Mouse (Mus musculus) 3134 (cell line): ENCODE measurements around the gene Fscn1.

Experiments used
- DNase-seq: peaks from one replicate; pipeline ENCODE4 v3.0.0-alpha.2; 2011; ENCODE audit warnings: low spot score; ENCODE audit not compliant: insufficient read length; ENCODE audit errors: extremely low read depth

Gene Fscn1

GRCm38 (mm10) chr5:142959576-142960556 lies at the start of gene Fscn1:
Fscn1 (plus strand) TSS chr5:142960343.
- peak; percentile 94 for DNase-seq

DNA sequence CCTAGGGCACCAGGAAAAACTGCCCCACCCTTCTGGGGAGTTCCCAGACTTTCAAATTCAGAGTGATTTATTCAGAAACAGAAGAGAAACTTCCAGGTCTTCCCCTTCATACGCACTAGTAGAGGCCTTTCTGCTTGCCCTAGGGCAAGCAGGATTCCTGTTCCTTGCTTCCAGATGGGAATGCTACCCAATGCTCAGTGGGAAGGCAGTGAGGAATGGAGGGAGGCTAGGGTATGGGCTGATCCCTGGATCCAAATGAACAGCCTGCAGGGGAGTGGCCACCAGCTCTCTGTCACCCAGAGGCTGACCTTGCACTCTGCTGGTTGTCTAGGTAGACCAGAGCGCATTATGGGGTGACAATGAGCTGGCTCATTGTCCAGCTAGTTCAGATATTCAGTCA lies 48.5 kb upstream of the Fscn1 start:
- DNase-seq, result no peak

GRCm38 (mm10) chr5:142912320-142912719 lies 47.8 kb upstream of the Fscn1 start:
- DNase-seq, result no peak

DNA sequence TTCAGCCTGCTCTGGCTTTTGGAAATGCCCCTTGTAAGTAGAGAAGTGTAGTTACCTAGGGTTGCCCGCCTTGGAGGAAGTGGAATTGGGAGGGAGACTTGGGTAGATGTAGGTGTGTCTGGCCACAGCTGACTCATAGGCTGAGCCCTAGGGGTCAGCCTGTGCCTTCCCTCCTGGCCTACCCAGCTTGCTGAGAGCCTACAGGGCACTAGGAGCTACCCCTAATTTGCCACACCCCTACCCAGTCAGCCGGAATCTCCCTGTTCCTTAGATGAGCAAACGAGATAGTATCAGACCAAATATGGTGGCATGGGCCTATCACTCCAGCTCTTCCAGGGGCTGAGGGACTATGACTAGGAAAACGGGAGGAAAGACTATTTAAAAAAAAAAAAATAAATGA lies 47.4 kb upstream of the Fscn1 start:
- peak; percentile 42 for DNase-seq

- DNase-seq, result no peak
These were observed 44.9 kb upstream of the Fscn1 start for GRCm38 (mm10) chr5:142915231-142915630.

DNA sequence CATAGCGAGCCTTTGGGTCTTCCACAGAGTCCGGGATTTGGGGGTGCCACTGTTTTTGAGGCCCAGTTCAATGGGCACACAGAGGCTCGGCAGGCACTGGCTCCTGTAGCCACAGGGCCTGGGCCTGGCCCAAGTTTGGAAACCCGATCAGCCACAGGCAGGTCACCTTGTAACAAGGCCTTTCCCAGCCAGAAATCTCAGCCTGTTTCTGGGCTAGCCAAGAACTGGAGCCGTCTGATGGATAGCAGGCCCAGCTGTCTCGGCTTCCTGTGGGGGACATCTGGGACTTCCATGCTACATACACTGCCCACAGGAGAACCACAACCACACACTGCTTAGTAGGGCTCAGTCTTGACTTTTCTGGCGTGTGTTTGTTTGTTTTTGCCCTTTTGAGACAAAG lies 43.5 kb upstream of the Fscn1 start:
- peak; percentile 48 for DNase-seq

- DNase-seq, result no peak
These were observed 42.7 kb upstream of the Fscn1 start for GRCm38 (mm10) chr5:142917402-142917801.

DNA sequence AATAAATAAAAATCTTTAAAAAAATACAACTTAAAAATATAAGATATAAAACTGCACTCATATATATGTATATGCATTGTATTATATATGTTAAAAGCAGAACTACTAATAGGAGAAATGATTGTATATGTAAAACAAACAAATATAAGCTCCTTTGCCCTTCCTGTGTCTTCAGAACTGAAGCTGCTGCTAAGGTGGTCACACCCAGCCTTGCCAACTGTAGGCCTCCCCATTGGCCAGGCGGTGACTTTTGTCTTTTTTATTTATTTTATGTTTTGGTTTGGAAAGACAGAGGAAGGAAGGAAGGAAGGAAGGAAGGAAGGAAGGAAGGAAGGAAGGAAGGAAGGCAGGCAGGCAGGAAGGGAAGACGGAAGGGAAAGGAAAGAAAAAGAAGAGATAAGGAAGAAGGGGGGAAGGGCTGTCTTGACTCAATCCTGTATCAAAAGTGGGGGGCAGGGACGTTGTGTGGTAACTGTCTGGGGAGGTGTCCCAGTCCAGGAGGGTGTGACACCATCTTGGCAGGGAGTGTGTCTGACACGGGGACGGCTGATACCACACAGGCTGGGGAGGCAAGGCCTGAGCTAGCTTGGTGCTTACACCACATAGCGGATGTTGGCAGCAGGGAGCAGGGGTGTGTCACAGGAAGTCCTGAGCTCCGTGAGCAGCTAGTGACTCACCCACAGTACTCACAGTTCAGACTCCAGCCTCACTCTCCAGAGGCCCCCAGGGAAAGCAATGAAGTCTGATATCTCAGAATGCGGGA lies 39.7 kb upstream of the Fscn1 start:
- peak; percentile 91 for DNase-seq

GRCm38 (mm10) chr5:142921074-142921459 lies 39.1 kb upstream of the Fscn1 start:
- no peak for DNase-seq

- no peak for DNase-seq
These were observed 37.9 kb upstream of the Fscn1 start for GRCm38 (mm10) chr5:142922251-142922650.

DNA sequence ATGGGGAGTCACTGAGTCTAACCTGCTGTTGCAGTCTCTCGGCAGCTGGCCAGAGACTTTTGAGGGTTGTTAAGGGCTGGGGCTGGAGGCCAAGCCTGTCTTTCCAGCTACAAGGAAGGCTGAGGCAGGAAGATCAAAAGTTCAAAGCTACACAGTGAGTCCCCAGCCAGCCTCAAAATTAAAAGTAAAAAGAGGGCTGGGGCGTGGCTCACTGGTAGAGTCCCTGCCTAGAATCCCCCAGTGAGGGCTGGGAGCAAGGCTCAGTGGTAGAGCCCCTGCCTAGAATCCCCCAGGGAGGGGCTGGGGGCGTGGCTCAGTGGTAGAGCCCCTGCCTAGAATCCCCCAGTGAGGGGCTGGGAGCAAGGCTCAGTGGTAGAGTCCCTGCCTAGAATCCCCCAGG lies 36.4 kb upstream of the Fscn1 start:
- DNase-seq, result no peak

- no peak for DNase-seq
These were observed 35.7 kb upstream of the Fscn1 start for GRCm38 (mm10) chr5:142924336-142924959.

DNA sequence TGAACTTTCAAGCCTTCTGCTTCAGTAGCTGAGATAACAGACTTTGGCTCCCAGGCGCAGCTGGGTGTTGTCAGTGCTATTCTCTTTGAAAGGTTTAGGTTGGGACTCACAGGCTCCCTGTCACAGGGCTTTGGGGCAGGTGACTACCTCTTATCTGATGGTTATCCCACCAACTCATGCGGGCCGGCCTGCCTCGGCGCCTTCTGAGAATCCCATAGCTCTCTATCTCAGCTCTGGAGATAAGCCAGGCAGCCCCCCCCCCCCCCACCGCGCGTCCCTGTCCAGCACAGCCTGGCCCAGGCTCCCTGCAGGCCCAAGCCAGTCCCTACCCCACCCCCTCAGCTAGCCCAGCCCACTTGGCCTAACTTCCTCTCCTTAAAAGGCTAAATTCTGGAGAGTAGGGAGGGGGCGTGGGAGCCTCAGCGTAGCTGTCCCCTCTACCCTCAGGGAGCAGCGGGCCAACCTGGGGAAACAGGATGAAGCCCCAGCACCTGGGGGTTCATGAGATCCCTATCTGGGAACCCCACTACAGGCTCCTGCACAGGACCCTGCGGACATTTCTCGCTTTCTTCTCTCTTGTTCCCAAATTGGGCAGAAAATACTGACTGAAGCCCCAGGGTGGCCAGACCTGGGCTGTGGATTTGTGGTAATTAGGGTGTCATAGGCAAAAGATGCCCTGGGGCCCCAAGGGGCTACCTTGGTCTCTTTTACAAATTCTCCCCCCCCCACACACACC lies 33.8 kb upstream of the Fscn1 start:
- DNase-seq, result no peak

DNA sequence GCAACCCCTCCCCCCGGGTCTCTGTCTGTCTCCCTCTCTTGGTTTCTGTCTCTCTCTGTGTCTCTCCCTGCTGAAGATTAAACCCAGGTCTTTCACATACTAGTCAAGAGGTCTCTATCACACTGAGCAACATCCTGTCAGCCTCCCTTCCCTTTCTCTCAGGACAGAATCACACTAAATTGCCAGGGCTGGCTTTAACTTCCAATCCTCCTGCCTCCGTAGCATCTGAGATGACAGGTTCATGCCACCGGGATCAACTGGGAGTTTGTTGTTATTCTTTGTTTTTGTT lies 33.3 kb upstream of the Fscn1 start:
- DNase-seq, result no peak

DNA sequence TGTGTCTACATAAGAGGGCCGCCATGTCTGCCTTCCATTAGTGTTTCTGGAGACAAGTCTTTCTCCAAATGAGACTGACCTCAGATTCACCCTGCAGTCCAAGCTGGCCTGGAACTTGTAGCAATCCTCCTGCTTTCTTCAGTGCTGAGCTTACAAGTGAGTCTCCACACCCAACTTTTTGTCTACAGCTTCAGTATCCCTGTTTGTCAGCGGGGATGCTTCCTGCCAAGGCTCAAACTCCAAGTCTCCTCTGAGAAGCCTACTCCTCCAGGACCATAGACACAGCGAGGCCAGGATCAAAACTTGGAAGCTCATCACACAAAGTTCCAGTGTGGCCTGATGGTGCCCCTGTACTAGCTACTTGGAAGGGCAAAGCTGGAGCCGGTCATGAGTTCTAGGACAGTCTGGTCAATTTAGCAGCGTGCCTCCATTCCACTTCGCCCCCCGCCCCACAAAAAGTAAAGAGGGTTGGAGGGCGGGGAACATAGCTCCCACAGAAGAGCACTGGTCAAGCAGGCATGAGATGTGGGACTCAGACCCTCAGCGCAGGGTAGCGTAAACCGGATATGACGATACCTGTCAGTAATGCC lies 32.7 kb upstream of the Fscn1 start:
- no peak for DNase-seq

- peak; percentile 99 for DNase-seq
These were observed 31.3 kb upstream of the Fscn1 start for GRCm38 (mm10) chr5:142928749-142929399.

DNA sequence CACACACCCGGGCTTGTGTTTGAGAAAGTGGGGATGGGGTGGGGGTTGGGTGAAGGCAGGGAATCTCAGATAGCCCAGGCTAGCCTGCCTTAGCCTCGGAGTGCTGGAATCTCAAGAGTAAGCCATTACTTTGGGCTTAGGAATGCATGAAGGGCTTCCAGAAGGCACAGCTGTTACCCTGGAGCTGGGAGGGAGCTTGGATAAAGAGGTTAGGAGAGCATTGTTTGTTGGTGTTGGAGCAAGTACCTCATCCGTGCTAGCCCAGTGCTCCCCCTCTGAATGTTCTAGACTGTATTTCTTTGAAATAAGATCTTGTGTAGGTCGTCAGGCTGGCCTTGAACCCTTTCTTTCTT lies 30.8 kb upstream of the Fscn1 start:
- DNase-seq, result no peak

DNA sequence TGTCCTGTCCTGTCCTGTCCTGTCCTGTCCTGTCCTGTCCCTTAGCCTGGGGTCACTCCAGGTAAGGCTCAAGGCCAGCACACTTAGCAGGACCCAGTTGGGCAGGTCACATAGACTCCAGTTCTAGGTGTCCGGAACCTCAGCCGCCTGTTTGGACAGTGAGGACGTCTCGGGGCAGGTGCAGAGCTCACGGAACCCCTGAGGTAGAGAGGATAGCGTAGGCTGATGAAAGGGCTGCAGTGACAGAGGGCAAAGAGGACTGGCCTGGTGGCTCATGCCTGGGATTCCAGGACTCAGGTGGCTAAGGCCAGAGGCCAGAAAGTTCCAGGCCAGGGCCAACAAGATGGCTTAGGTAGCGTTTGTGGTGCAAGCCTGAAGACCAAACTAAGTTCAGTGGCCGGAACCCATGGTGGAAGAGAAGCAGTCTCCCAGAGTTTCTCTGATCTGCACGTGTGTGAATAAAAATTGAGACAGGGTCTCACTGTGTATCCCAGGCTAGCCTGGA lies 28.9 kb upstream of the Fscn1 start:
- no peak for DNase-seq

GRCm38 (mm10) chr5:142932084-142932685 lies 28.0 kb upstream of the Fscn1 start:
- DNase-seq, result peak; percentile 67
